Mouse (Mus musculus) central nervous system, embryonic 11.5 days (tissue): ENCODE results near the gene Gdf1. TPM values are rescaled to one million over a fixed set of nuclear protein-coding genes. Genes with fewer than 3 reads are reported as not detected.

Experiments
- polyA plus RNA-seq: library from polyadenylated mRNA; depleted of rRNA; stranded (reverse); fragments of >200 nt; gene quantifications from 2 replicates; pipeline ENCODE4 v1.2.3, GENCODE M21; 2012; rRNA removed

The Gdf1 gene
- polyA plus RNA-seq, result 3.1 and 7.7 TPM in 2 replicates

GRCm38 (mm10) chr8:70329124-70329834, at the start of gene Gdf1:
Gene Gdf1, plus strand, starts transcription at chr8:70329817.

GRCm38 (mm10) chr8:70282603-70283135, 46.9 kb upstream of the Gdf1 start, which contains the start of gene Homer3:
Gene Homer3, plus strand, starts transcription at chr8:70282827.

DNA sequence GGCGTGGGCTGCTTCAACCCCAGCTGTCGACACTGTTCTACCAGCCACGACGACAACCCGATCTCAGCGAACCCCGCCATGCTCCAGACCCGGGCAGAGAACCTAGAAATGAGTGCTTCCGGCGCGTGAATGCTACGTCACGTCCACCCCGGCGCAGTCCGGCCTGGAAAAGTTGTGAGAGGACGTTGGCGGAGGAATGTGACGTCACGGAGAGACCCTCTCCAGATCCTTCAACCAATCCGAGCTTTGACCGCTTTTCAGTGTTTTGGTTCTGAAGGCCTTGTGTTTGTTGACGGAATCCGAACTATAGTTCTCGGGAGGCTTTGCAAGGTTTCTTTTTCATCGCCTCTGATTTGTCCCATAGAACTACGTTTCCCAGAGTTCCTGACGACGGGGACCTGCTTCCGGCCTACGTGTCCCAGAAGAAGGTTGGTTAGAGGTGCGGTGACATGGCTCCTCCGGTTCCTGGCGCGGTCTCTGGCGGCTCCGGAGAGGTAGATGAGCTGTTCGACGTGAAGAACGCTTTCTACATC, 27.2 kb upstream of the Gdf1 start, which contains the start of the genes Ddx49 and Cope:
Ddx49 (minus strand) TSS at position 132 of the 533 bp plus-strand sequence.
Cope (plus strand) TSS at position 161 of the 533 bp plus-strand sequence.

GRCm38 (mm10) chr8:70315624-70316510, 13.8 kb upstream of the Gdf1 start, which contains the start of gene Cers1:
Gene Cers1, plus strand, starts transcription at chr8:70315775.

GRCm38 (mm10) chr8:70353194-70353817, 23.7 kb downstream of the Gdf1 start, which contains the start of gene Upf1:
Gene Upf1, minus strand, starts transcription at chr8:70353278.

GRCm38 (mm10) chr8:70373397-70374317, 44.0 kb downstream of the Gdf1 start, which contains the start of gene Comp:
Gene Comp, plus strand, starts transcription at chr8:70373558.

Other genes starting within 250 kb of the Gdf1 start
- 0.08 and 0.17 TPM in 2 replicates for gene Hapln4, start 246.4 kb upstream of the Gdf1 start, polyA plus RNA-seq
- gene Ncan, start 208.9 kb upstream of the Gdf1 start, polyA plus RNA-seq, result 24.0 and 32.7 TPM in 2 replicates
- 14.4 and 18.8 TPM in 2 replicates for gene Nr2c2ap, start 198.5 kb upstream of the Gdf1 start, polyA plus RNA-seq
- gene Rfxank, start 190.7 kb upstream of the Gdf1 start, polyA plus RNA-seq, result 21.7 and 26.6 TPM in 2 replicates
- gene Borcs8, start 190.3 kb upstream of the Gdf1 start, polyA plus RNA-seq, result 48.8 and 80.2 TPM in 2 replicates
- gene Mef2b, start 190.1 kb upstream of the Gdf1 start, polyA plus RNA-seq, result 0.25 and 0.31 TPM in 2 replicates
- gene Tmem161a, start 157.5 kb upstream of the Gdf1 start, polyA plus RNA-seq, result 80.2 and 80.4 TPM in 2 replicates
- gene Slc25a42, start 117.5 kb upstream of the Gdf1 start, polyA plus RNA-seq, result 8.8 and 12.3 TPM in 2 replicates
- gene Sugp2, start 95.6 kb upstream of the Gdf1 start, polyA plus RNA-seq, result 79.3 and 93.7 TPM in 2 replicates
- gene Armc6, start 95.4 kb upstream of the Gdf1 start, polyA plus RNA-seq, result 34.0 and 35.4 TPM in 2 replicates
- gene Homer3, start 47.0 kb upstream of the Gdf1 start, polyA plus RNA-seq, result 117 and 118 TPM in 2 replicates
- 54.6 and 70.9 TPM in 2 replicates for gene Ddx49, start 27.3 kb upstream of the Gdf1 start, polyA plus RNA-seq
- 214 and 227 TPM in 2 replicates for gene Cope, start 27.3 kb upstream of the Gdf1 start, polyA plus RNA-seq
- gene Cers1, start 14.0 kb upstream of the Gdf1 start, polyA plus RNA-seq, result 6.7 and 8.8 TPM in 2 replicates
- gene Upf1, start 23.5 kb downstream of the Gdf1 start, polyA plus RNA-seq, result 39.3 and 42.0 TPM in 2 replicates
- gene Comp, start 43.7 kb downstream of the Gdf1 start, polyA plus RNA-seq, result 0.28 and 0.31 TPM in 2 replicates
- gene Crtc1, start 109.8 kb downstream of the Gdf1 start, polyA plus RNA-seq, result 17.0 and 25.5 TPM in 2 replicates
- gene Klhl26, start 147.2 kb downstream of the Gdf1 start, polyA plus RNA-seq, result 21.7 and 29.7 TPM in 2 replicates
- gene Tmem59l, start 157.5 kb downstream of the Gdf1 start, polyA plus RNA-seq, result 6.5 and 11.6 TPM in 2 replicates
- 1.8 and 19.1 TPM in 2 replicates for gene Crlf1, start 163.3 kb downstream of the Gdf1 start, polyA plus RNA-seq
- 128 and 152 TPM in 2 replicates for gene Rex1bd, start 176.9 kb downstream of the Gdf1 start, polyA plus RNA-seq
- 1,236 and 2,029 TPM in 2 replicates for gene Uba52, start 181.0 kb downstream of the Gdf1 start, polyA plus RNA-seq
- 333 and 368 TPM in 2 replicates for gene Fkbp8, start 197.9 kb downstream of the Gdf1 start, polyA plus RNA-seq
- gene Kxd1, start 198.1 kb downstream of the Gdf1 start, polyA plus RNA-seq, result 45.2 and 45.4 TPM in 2 replicates
- gene Ell, start 209.6 kb downstream of the Gdf1 start, polyA plus RNA-seq, result 18.0 and 24.2 TPM in 2 replicates